Mouse (Mus musculus): Measurements from ENCODE around the gene Srpk2.

DNA sequence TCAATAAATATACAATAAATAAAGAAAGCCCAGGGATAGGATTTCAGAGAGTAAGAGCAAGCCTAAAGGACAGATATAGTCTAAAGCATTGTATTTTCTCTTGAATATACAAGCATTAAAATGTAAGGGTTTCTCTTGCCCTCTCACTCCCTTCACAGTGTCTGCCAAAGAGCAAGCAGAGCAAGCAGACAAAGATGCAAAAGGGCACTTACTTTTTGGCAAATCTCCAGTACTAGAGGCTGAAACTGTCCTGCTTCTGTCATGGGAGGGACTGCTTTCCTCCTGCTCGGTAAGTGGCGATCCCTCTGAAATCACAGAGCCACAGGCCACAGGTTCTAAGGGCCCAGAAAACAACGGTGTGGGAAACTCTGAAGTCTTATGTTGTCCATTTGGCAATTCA lies 160.5 kb downstream of the Srpk2 start:
- TF ChIP-seq POLR2A (IDR thresholded peaks at IDR 0.05; ENCODE audit: low read depth, low read length), result no peak
- no peak for TF ChIP-seq CTCF (conservative IDR thresholded peaks at IDR 0.05 in 1 of 2, IDR thresholded peaks at IDR 0.05 in 1 of 2; ENCODE audit: low read depth in 2 of 2, low read length in 2 of 2)
- no peak for TF ChIP-seq MEF2A (IDR thresholded peaks at IDR 0.05; ENCODE audit: borderline replicate concordance, low read depth, low read length)
- TF ChIP-seq USF1 (IDR thresholded peaks at IDR 0.05; ENCODE audit: low read depth, low read length), result no peak
- no peak for TF ChIP-seq RCOR1 (conservative IDR thresholded peaks at IDR 0.05; ENCODE audit: low read depth, low read length)
- no peak for TF ChIP-seq SIN3A (IDR thresholded peaks at IDR 0.05; ENCODE audit: low read length)
- no peak for TF ChIP-seq ETS1 (conservative IDR thresholded peaks at IDR 0.05; ENCODE audit: low read depth, low read length)
- no peak for TF ChIP-seq PAX5 (IDR thresholded peaks at IDR 0.05; ENCODE audit: low read length)
- no peak for TF ChIP-seq E2F4 (IDR thresholded peaks at IDR 0.05; ENCODE audit: insufficient replicate concordance, low read depth, low read length)
- no peak for TF ChIP-seq POLR2AphosphoS2 (IDR thresholded peaks at IDR 0.05; ENCODE audit: low read depth, low read length)
- TF ChIP-seq GABPA (IDR thresholded peaks at IDR 0.05; ENCODE audit: insufficient replicate concordance, low read depth, low read length), result no peak
